Comparison of ENCODE assay signal across 11 mouse cellular contexts in genomic region chr16:4472687-4473086, GRCm38 (mm10). TPM values are rescaled to one million over a fixed set of nuclear protein-coding genes. Genes with fewer than 3 reads are reported as not detected.
DNase-seq lines count a peak whose midpoint lies in the region; ATAC-seq and TF ChIP-seq lines count a peak whose summit lies in the region.
"Had no signal": no experiment of that assay in that cellular context is flagged by ENCODE, and none has a peak within 500 bp of the region (broad histone marks: within the 10 kb centered on the region; RNA-seq: fewer than 3 reads in every experiment).

No protein-coding gene starts in this region.

- no peak overlapping the region for H3K4me3 ChIP-seq in limb, embryonic 15.5 days
- H3K4me3 ChIP-seq in limb, embryonic 10.5 days, result no peak overlapping the region
- H3K4me3 ChIP-seq in testis, adult 2 months (ENCODE audit: control insufficient read depth, low read depth, low read length), result no peak overlapping the region
- no peak overlapping the region for H3K4me3 ChIP-seq in liver, embryonic 12.5 days
- H3K4me3 ChIP-seq: liver, embryonic 15.5 days had no signal

- no peak for TF ChIP-seq CTCF in testis, adult 2 months (IDR thresholded peaks at IDR 0.05; ENCODE audit: control insufficient read depth, insufficient read depth, insufficient replicate concordance, low read depth, low read length)

- WGBS in limb, embryonic 15.5 days, result 36% methylated on average over 3 of the region's 3 CpGs
- WGBS in limb, embryonic 10.5 days, result 62% methylated on average over 3 of the region's 3 CpGs
- WGBS in liver, embryonic 12.5 days (ENCODE audit: insufficient replicate concordance), result 64% methylated on average over 3 of the region's 3 CpGs

- H3K36me3 ChIP-seq in limb, embryonic 15.5 days, result no peaks in the 10 kb centered on the region
- H3K36me3 ChIP-seq in limb, embryonic 10.5 days, result no peaks in the 10 kb centered on the region
- no peaks in the 10 kb centered on the region for H3K36me3 ChIP-seq in testis, adult 2 months (ENCODE audit: control insufficient read depth, insufficient read depth, low read length)
- H3K36me3 ChIP-seq in liver, embryonic 12.5 days, result no peaks in the 10 kb centered on the region
- H3K36me3 ChIP-seq: G1E; liver, embryonic 15.5 days had no signal

- peak overlapping the region; percentile 34; the same call in 1 of the 2 replicates for H3K27ac ChIP-seq in limb, embryonic 15.5 days
- H3K27ac ChIP-seq in limb, embryonic 10.5 days, result no peak overlapping the region
- H3K27ac ChIP-seq in testis, adult 2 months (ENCODE audit: control insufficient read depth, insufficient read depth, low read depth, low read length), result peak overlapping the region; percentile 46; the same call in 1 of the 2 replicates
- H3K27ac ChIP-seq in liver, embryonic 12.5 days, result no peak overlapping the region
- H3K27ac ChIP-seq: liver, embryonic 15.5 days had no signal

- ATAC-seq in limb, embryonic 15.5 days (ENCODE audit: insufficient number of reproducible peaks, low FRiP score, low TSS enrichment, low read depth), result no peak
- no peak for ATAC-seq in liver, embryonic 12.5 days
- no peak for ATAC-seq in granulocyte monocyte progenitor cell, adult 5-6 weeks (replicated peaks; ENCODE audit: poor library complexity, severe bottlenecking)

- no peaks in the 10 kb centered on the region for H3K9me3 ChIP-seq in limb, embryonic 15.5 days
- H3K9me3 ChIP-seq in limb, embryonic 10.5 days (replicated peaks), result no peaks in the 10 kb centered on the region
- H3K9me3 ChIP-seq in liver, embryonic 12.5 days (replicated peaks), result no peaks in the 10 kb centered on the region
- H3K9me3 ChIP-seq: G1E; liver, embryonic 15.5 days had no signal

- TF ChIP-seq POLR2A in testis, adult 2 months (IDR thresholded peaks at IDR 0.05; ENCODE audit: control insufficient read depth, low read depth, low read length), result no peak

- H3K27me3 ChIP-seq in limb, embryonic 15.5 days, result no peaks in the 10 kb centered on the region
- H3K27me3 ChIP-seq in limb, embryonic 10.5 days (ENCODE audit: low read depth, poor library complexity, severe bottlenecking), result no peaks in the 10 kb centered on the region
- H3K27me3 ChIP-seq in testis, adult 2 months (ENCODE audit: control insufficient read depth, insufficient read depth, low read length), result no peaks in the 10 kb centered on the region
- H3K27me3 ChIP-seq in liver, embryonic 12.5 days (replicated peaks), result no peaks in the 10 kb centered on the region
- H3K27me3 ChIP-seq: liver, embryonic 15.5 days had no signal

- no peak for DNase-seq in limb, embryonic 10.5 days (ENCODE audit: low spot score)
- peak; percentile 79 for DNase-seq in gonadal fat pad, adult 2 months (ENCODE audit: low read depth)
- DNase-seq in lung, adult 18-20 months, result peak; percentile 63 to 65
- DNase-seq in cerebellum, adult 18-20 months, result no peak
- DNase-seq: cerebellum, adult 9-11 months had no signal

- H3K9ac ChIP-seq in limb, embryonic 15.5 days, result no peak overlapping the region
- H3K9ac ChIP-seq in liver, embryonic 12.5 days, result no peak overlapping the region
- H3K9ac ChIP-seq: liver, embryonic 15.5 days had no signal

- H3K4me1 ChIP-seq in limb, embryonic 15.5 days, result peaks cover 12% of the 10 kb centered on the region; the same call in 1 of the 2 replicates
- H3K4me1 ChIP-seq in limb, embryonic 10.5 days, result peaks cover 11% of the 10 kb centered on the region
- peaks cover 5% of the 10 kb centered on the region for H3K4me1 ChIP-seq in testis, adult 2 months (ENCODE audit: control insufficient read depth, insufficient read depth, low read length)
- H3K4me1 ChIP-seq in liver, embryonic 12.5 days, result peaks cover 30% of the 10 kb centered on the region

- H3K4me2 ChIP-seq in limb, embryonic 15.5 days, result no peak overlapping the region
- no peak overlapping the region for H3K4me2 ChIP-seq in liver, embryonic 12.5 days
- H3K4me2 ChIP-seq: liver, embryonic 15.5 days had no signal

RNA-seq across cellular contexts. Expression of gene Adcy9, which starts 52.4 kb away (rescaled TPM):
- polyA plus RNA-seq in limb, embryonic 15.5 days (2015; fragmentation: Nextera tagmentation; extraction: Ambion mirVana), result 1.4 and 1.6 TPM in 2 replicates
- 0.26 and 0.41 TPM in 2 replicates for polyA plus RNA-seq in limb, embryonic 10.5 days (2016; fragmentation: Nextera tagmentation; extraction: Ambion mirVana)
- 10.2 and 10.3 TPM in 2 replicates for polyA plus RNA-seq in gonadal fat pad, adult 2 months (2012; rRNA removed)
- polyA plus RNA-seq in testis, adult 2 months (2012; rRNA removed), result 3.3 and 3.4 TPM in 2 replicates
- polyA plus RNA-seq in liver, embryonic 12.5 days (2016; fragmentation: Nextera tagmentation; extraction: Ambion mirVana), result 1.1 and 1.6 TPM in 2 replicates
- total RNA-seq in granulocyte monocyte progenitor cell, adult 5-6 weeks (2014; fragmentation: Nextera tagmentation), result 1.5 and 2.9 TPM in 2 replicates
- 2.5 and 4.7 TPM in 2 replicates for total RNA-seq in granulocyte monocyte progenitor cell, adult 5-6 weeks (2017)

Comparison
In these comparisons a context has a peak if more than half of its experiments do, and no peak if none do; other contexts are left out.
1. H3K27ac ChIP-seq: peak in limb, embryonic 15.5 days (single experiment) and testis, adult 2 months (single experiment); none in limb, embryonic 10.5 days (single experiment) and liver, embryonic 12.5 days (single experiment).
2. DNase-seq: peak in gonadal fat pad, adult 2 months (single experiment) and lung, adult 18-20 months (2 of 2); none in limb, embryonic 10.5 days (single experiment) and cerebellum, adult 18-20 months (0 of 2).